Mouse (Mus musculus) gastrocnemius, adult 18-20 months (tissue): ENCODE measurements around the gene Ubl4b. TPM values are rescaled to one million over a fixed set of nuclear protein-coding genes. Genes with fewer than 3 reads are reported as not detected.
A peak's percentile ranks its signal among the peaks of the same experiment; 100 is the strongest.

Experiments
- DNase-seq: peaks from one replicate; pipeline ENCODE4 v3.0.0; 2021; ENCODE audit warnings: low spot score
- total RNA-seq, 2 experiments: library from RNA; stranded (reverse); gene quantifications; 2 replicates each; pipeline ENCODE4 v1.2.3; 2021

Ubl4b gene
- total RNA-seq, 2 experiments from 2014 or later: not detected

GRCm38 (mm10) chr3:107568721-107569120 lies 13.8 kb upstream of the Ubl4b start:
- DNase-seq: no peak

- DNase-seq: no peak
Observed at GRCm38 (mm10) chr3:107567766-107568165, 12.9 kb upstream of the Ubl4b start.

GRCm38 (mm10) chr3:107565331-107565730 lies 10.5 kb upstream of the Ubl4b start:
- DNase-seq: no peak

- no peak for DNase-seq
Observed at GRCm38 (mm10) chr3:107563880-107564279, 9.0 kb upstream of the Ubl4b start.

GRCm38 (mm10) chr3:107562591-107562990 lies 7.7 kb upstream of the Ubl4b start:
- DNase-seq: no peak

- no peak for DNase-seq
Observed at GRCm38 (mm10) chr3:107562104-107562503, 7.2 kb upstream of the Ubl4b start.

GRCm38 (mm10) chr3:107559183-107559582 lies 4.3 kb upstream of the Ubl4b start:
- DNase-seq: peak; percentile 77

GRCm38 (mm10) chr3:107558740-107559139 lies 3.9 kb upstream of the Ubl4b start:
- no peak for DNase-seq

GRCm38 (mm10) chr3:107550409-107551049 lies 4.3 kb downstream of the Ubl4b start:
- DNase-seq: peak; percentile 32

- no peak for DNase-seq
Observed at GRCm38 (mm10) chr3:107546956-107547355, 7.9 kb downstream of the Ubl4b start.

- no peak for DNase-seq
Observed at GRCm38 (mm10) chr3:107545716-107546412, 9.0 kb downstream of the Ubl4b start.

- DNase-seq: no peak
Observed at GRCm38 (mm10) chr3:107545278-107545677, 9.6 kb downstream of the Ubl4b start.

GRCm38 (mm10) chr3:107543158-107544080 lies 11.5 kb downstream of the Ubl4b start:
- DNase-seq: no peak

- no peak for DNase-seq
Observed at GRCm38 (mm10) chr3:107542584-107542983, 12.3 kb downstream of the Ubl4b start.

- DNase-seq: no peak
Observed at GRCm38 (mm10) chr3:107537504-107537889, 17.4 kb downstream of the Ubl4b start.

- DNase-seq: peak; percentile 45
Observed at GRCm38 (mm10) chr3:107536810-107537503, 17.9 kb downstream of the Ubl4b start.

GRCm38 (mm10) chr3:107534951-107535350 lies 19.9 kb downstream of the Ubl4b start:
- no peak for DNase-seq

- no peak for DNase-seq
Observed at GRCm38 (mm10) chr3:107533532-107533931, 21.3 kb downstream of the Ubl4b start.

- DNase-seq: no peak
Observed at GRCm38 (mm10) chr3:107530581-107530980, 24.3 kb downstream of the Ubl4b start.

- no peak for DNase-seq
Observed at GRCm38 (mm10) chr3:107529182-107529581, 25.7 kb downstream of the Ubl4b start.

- DNase-seq: peak; percentile 23
Observed at GRCm38 (mm10) chr3:107528401-107529118, 26.3 kb downstream of the Ubl4b start.
